Mouse (Mus musculus): ENCODE data around the gene Tmtc2. TPM values are rescaled to one million over a fixed set of nuclear protein-coding genes. Genes with fewer than 3 reads are reported as not detected.

Tmtc2 gene
- total and polyA plus RNA-seq, 3 experiments, result not detected

- dilution Hi-C loops (cut with MboI; ENCODE audit: extremely low pct_ligation_motif_present, extremely low pct_unique_long_range_greater_than_20kb, low sequenced_read_pairs), result no loop called here
- Histone ChIP-seq H3K36me3 (replicated peaks in 1 of 2; ENCODE audit: control insufficient read depth in 1 of 2, insufficient read depth in 1 of 2, low read length in 1 of 2) (no peaks in the 10 kb centered on the region), H3K9me3 (replicated peaks; ENCODE audit: low read length) (peaks cover 59% of the 10 kb centered on the region), H3K27me3 (replicated peaks) (no peaks in the 10 kb centered on the region), H3K79me2 (replicated peaks; ENCODE audit: control insufficient read depth, extremely low read depth, insufficient read depth, poor library complexity, severe bottlenecking) (no peaks in the 10 kb centered on the region), H3K9ac (ENCODE audit: insufficient read depth, low read depth) (no peak overlapping the region), H3K27ac (ENCODE audit: insufficient read depth, low read depth) (no peak overlapping the region), H3K4me2 (ENCODE audit: insufficient read depth, low read depth, poor library complexity, severe bottlenecking) (no peak overlapping the region), H3K4me3 (replicated peaks in 1 of 3; ENCODE audit: low read depth in 2 of 3, low read length in 2 of 3, poor library complexity in 1 of 3) (no peak overlapping the region), H3K4me1 (ENCODE audit: control insufficient read depth in 1 of 2, insufficient read depth in 2 of 2) (no peaks in the 10 kb centered on the region)
- DNase-seq (ENCODE audit: extremely low read depth), result no peak
- TF ChIP-seq MEF2A (IDR thresholded peaks at IDR 0.05; ENCODE audit: borderline replicate concordance, low read depth, low read length), result no peak
- no peak for TF ChIP-seq CHD1 (IDR thresholded peaks at IDR 0.05; ENCODE audit: low read depth, low read length)
- TF ChIP-seq NELFE (IDR thresholded peaks at IDR 0.05; ENCODE audit: low read depth, low read length), result no peak
- no peak for TF ChIP-seq TBP (conservative IDR thresholded peaks at IDR 0.05; ENCODE audit: low read depth, low read length)
- no peak for TF ChIP-seq ELF1 (IDR thresholded peaks at IDR 0.05; ENCODE audit: low read depth, low read length)
- no peak for TF ChIP-seq ZMIZ1 (IDR thresholded peaks at IDR 0.05; ENCODE audit: low read depth, low read length)
- no peak for TF ChIP-seq HCFC1 (IDR thresholded peaks at IDR 0.05; ENCODE audit: low read depth, low read length)
- TF ChIP-seq CHD2 (IDR thresholded peaks at IDR 0.05; ENCODE audit: low read length), result no peak
- no peak for TF ChIP-seq PAX5 (IDR thresholded peaks at IDR 0.05; ENCODE audit: low read length)
- no peak for TF ChIP-seq ZC3H11A (IDR thresholded peaks at IDR 0.05; ENCODE audit: low read depth, low read length)
- no peak for TF ChIP-seq ZKSCAN1 (IDR thresholded peaks at IDR 0.05; ENCODE audit: borderline replicate concordance, low read depth, low read length)
- no peak for TF ChIP-seq KAT2A (IDR thresholded peaks at IDR 0.05; ENCODE audit: insufficient replicate concordance, low read length)
- TF ChIP-seq SIN3A (IDR thresholded peaks at IDR 0.05; ENCODE audit: low read length), result no peak
- TF ChIP-seq MAX (IDR thresholded peaks at IDR 0.05; ENCODE audit: low read length), result no peak
- in situ Hi-C loops (cut with MboI; ENCODE audit: low pct_ligation_motif_present, low pct_unique_long_range_greater_than_20kb, low sequenced_read_pairs), result no loop called here
Observed at GRCm38 (mm10) chr10:105401754-105402480, 172.3 kb downstream of the Tmtc2 start.

- no peak overlapping the region for H3K4me2 ChIP-seq (ENCODE audit: insufficient read depth, low read depth, poor library complexity, severe bottlenecking)
- no peak overlapping the region for H3K9ac ChIP-seq (ENCODE audit: insufficient read depth, low read depth)
- H3K36me3 ChIP-seq (replicated peaks in 1 of 2; ENCODE audit: control insufficient read depth in 1 of 2, insufficient read depth in 1 of 2, low read length in 1 of 2), result no peaks in the 10 kb centered on the region
- dilution Hi-C loops (cut with MboI; ENCODE audit: extremely low pct_ligation_motif_present, extremely low pct_unique_long_range_greater_than_20kb, low sequenced_read_pairs), result no loop called here
- DNase-seq (ENCODE audit: extremely low read depth), result no peak
- H3K79me2 ChIP-seq (replicated peaks; ENCODE audit: control insufficient read depth, extremely low read depth, insufficient read depth, poor library complexity, severe bottlenecking), result no peaks in the 10 kb centered on the region
- no peaks in the 10 kb centered on the region for H3K4me1 ChIP-seq (ENCODE audit: control insufficient read depth in 1 of 2, insufficient read depth in 2 of 2)
- TF ChIP-seq CTCF (conservative IDR thresholded peaks at IDR 0.05 in 1 of 2, IDR thresholded peaks at IDR 0.05 in 1 of 2; ENCODE audit: low read depth in 2 of 2, low read length in 2 of 2) (no peak), MXI1 (IDR thresholded peaks at IDR 0.05; ENCODE audit: low read depth, low read length) (no peak), RCOR1 (conservative IDR thresholded peaks at IDR 0.05; ENCODE audit: low read depth, low read length) (no peak), MAZ (IDR thresholded peaks at IDR 0.05; ENCODE audit: low read depth, low read length) (no peak), NRF1 (IDR thresholded peaks at IDR 0.05; ENCODE audit: low read depth, low read length) (no peak), PAX5 (IDR thresholded peaks at IDR 0.05; ENCODE audit: low read length) (no peak), E2F4 (IDR thresholded peaks at IDR 0.05; ENCODE audit: insufficient replicate concordance, low read depth, low read length) (no peak), SIN3A (IDR thresholded peaks at IDR 0.05; ENCODE audit: low read length) (no peak), ZMIZ1 (IDR thresholded peaks at IDR 0.05; ENCODE audit: low read depth, low read length) (no peak), UBTF (IDR thresholded peaks at IDR 0.05; ENCODE audit: low read depth, low read length) (no peak), TBP (conservative IDR thresholded peaks at IDR 0.05; ENCODE audit: low read depth, low read length) (no peak), USF2 (conservative IDR thresholded peaks at IDR 0.05; ENCODE audit: low read depth, low read length) (no peak), CHD1 (IDR thresholded peaks at IDR 0.05; ENCODE audit: low read depth, low read length) (no peak), JUND (conservative IDR thresholded peaks at IDR 0.05; ENCODE audit: low read depth, low read length) (no peak), SMC3 (IDR thresholded peaks at IDR 0.05; ENCODE audit: low read depth, low read length) (no peak), TCF12 (IDR thresholded peaks at IDR 0.05; ENCODE audit: low read depth, low read length) (no peak), MYC (IDR thresholded peaks at IDR 0.05; ENCODE audit: low read depth, low read length) (no peak), NELFE (IDR thresholded peaks at IDR 0.05; ENCODE audit: low read depth, low read length) (no peak), IRF4 (IDR thresholded peaks at IDR 0.05; ENCODE audit: low read depth, low read length) (no peak), MAFK (IDR thresholded peaks at IDR 0.05; ENCODE audit: insufficient replicate concordance, low read length) (no peak)
- in situ Hi-C loops (cut with MboI; ENCODE audit: low pct_ligation_motif_present, low pct_unique_long_range_greater_than_20kb, low sequenced_read_pairs), result no loop called here
- peaks cover 52% of the 10 kb centered on the region for H3K9me3 ChIP-seq (replicated peaks; ENCODE audit: low read length)
- H3K27me3 ChIP-seq (replicated peaks), result no peaks in the 10 kb centered on the region
- no peak overlapping the region for H3K4me3 ChIP-seq (replicated peaks in 1 of 3; ENCODE audit: low read depth in 2 of 3, low read length in 2 of 3, poor library complexity in 1 of 3)
- no peak overlapping the region for H3K27ac ChIP-seq (ENCODE audit: insufficient read depth, low read depth)
Observed at GRCm38 (mm10) chr10:105399316-105399715, 174.9 kb downstream of the Tmtc2 start.

Data from CH12.LX (cell line).